Mouse (Mus musculus) stomach, postnatal 0 days (tissue): ENCODE results near the gene Chst15. TPM values are rescaled to one million over a fixed set of nuclear protein-coding genes. Genes with fewer than 3 reads are reported as not detected.

Source experiments
- ATAC-seq: fragments of 200-750 bp; cut with Nextera tagmentation; 2 replicates; pipeline ENCODE4 v1.8.0; 2017; ENCODE audit not compliant: low FRiP score, low TSS enrichment
- DNase-seq: peaks from one replicate; pipeline ENCODE4 v3.0.0-alpha.2; 2016; ENCODE audit warnings: low spot score
- H3K27ac ChIP-seq: fragments of 300-500 bp; sonication (generic); replicated peaks from 2 replicates; pipeline ENCODE4 v1.5.1; 2014; ENCODE audit warnings: mild to moderate bottlenecking, control low read depth
- H3K27me3 ChIP-seq: fragments of 300-500 bp; sonication (generic); 2 replicates; pipeline ENCODE4 v1.6.1; 2014; ENCODE audit warnings: low read length; ENCODE audit not compliant: control insufficient read depth, insufficient read depth
- H3K36me3 ChIP-seq: fragments of 300-500 bp; sonication (generic); 2 replicates; pipeline ENCODE4 v1.6.1; 2014; ENCODE audit warnings: low read length, mixed read lengths; ENCODE audit not compliant: control insufficient read depth, insufficient read depth
- H3K4me1 ChIP-seq: fragments of 300-500 bp; sonication (generic); replicated peaks from 2 replicates; pipeline ENCODE4 v1.6.1; 2014; ENCODE audit warnings: antibody characterized with exemption; ENCODE audit not compliant: control insufficient read depth, insufficient read depth
- H3K4me2 ChIP-seq: fragments of 300-500 bp; sonication (generic); replicated peaks from 2 replicates; pipeline ENCODE4 v1.6.1; 2014; ENCODE audit warnings: low read depth, mild to moderate bottlenecking, control low read depth, moderate library complexity
- H3K4me3 ChIP-seq: fragments of 300-500 bp; sonication (generic); 2 replicates; pipeline ENCODE4 v1.5.1; 2014; ENCODE audit warnings: low read depth, low read length, control low read depth
- H3K9ac ChIP-seq: fragments of 300-500 bp; sonication (generic); 2 replicates; pipeline ENCODE4 v1.6.1; 2014; ENCODE audit warnings: mild to moderate bottlenecking, low read length, control low read depth, mixed read lengths
- H3K9me3 ChIP-seq: fragments of 300-500 bp; sonication (generic); 2 replicates; pipeline ENCODE4 v1.6.1; 2016; ENCODE audit warnings: low read length; ENCODE audit not compliant: control insufficient read depth
- CTCF ChIP-seq: IDR thresholded peaks from 2 replicates; pipeline ENCODE4 v1.5.1; 2016; ENCODE audit warnings: antibody characterized with exemption, low read depth, mild to moderate bottlenecking, moderate library complexity
- EP300 ChIP-seq: optimal IDR thresholded peaks from 2 replicates; pipeline ENCODE3; 2016; ENCODE audit warnings: antibody characterized with exemption
- WGBS: fragments of 180-500 bp; shearing (Covaris S2); extraction: QIAGEN DNeasy Blood & Tissue Kit; methylation state at CpG from one replicate; pipeline ENCODE4 v1.1.7; 2014; 5-methylcytosine and 5-hydroxymethylcytosine counted together
- polyA plus RNA-seq: library from polyadenylated mRNA; unstranded; fragments of >200 nt; fragmentation: Nextera tagmentation; extraction: Ambion mirVana; gene quantifications from 2 replicates; pipeline ENCODE4 v1.2.1, GENCODE M21; 2015

Chst15 gene
- polyA plus RNA-seq, 1 experiment from 2014 or later = 11.5 TPM

DNA sequence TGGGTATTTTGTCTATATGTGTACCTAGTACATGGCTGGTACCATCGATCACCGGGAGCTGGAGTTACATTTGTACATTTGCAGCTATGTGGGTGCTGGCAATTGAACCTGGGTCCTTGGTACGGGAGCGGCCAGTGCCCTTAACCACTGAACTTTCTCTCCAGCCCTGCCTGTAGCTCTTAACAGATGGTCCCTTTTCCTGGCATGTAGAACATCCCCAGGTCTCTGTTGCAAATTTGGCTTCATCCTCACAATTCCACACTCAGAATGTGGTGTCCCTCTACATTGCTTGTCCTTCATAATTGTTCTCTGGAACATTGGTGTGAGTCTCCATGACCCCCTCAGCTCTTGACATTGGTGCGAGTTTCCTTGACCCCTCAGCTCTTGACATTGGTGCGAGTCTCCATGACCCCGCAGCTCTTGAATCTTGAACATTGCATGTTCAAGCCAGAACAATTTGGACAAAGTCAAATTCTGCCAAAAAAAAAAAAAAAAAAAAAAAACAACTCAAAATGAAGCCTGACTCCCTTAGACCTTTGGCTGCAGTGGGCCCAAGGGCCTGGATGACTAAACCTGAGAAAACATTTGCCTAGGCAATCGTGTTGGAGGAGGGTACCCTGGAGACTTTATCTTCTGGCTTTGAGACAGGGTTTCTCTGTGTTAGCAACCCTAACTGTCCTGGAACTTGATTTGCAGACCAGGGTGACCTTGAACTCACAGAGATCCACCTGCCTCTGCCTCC is 10.2 kb downstream of the Chst15 start:
- Histone ChIP-seq H3K4me1 (peaks cover 21% of the 10 kb centered on the region), H3K4me3 (no peak overlapping the region), H3K27me3 (no peaks in the 10 kb centered on the region), H3K4me2 (no peak overlapping the region), H3K36me3 (no peaks in the 10 kb centered on the region), H3K27ac (no peak overlapping the region), H3K9me3 (no peaks in the 10 kb centered on the region), H3K9ac (no peak overlapping the region)
- 91% methylated on average over 8 of the region's 8 CpGs for WGBS
- no peak for TF ChIP-seq EP300
- no peak for TF ChIP-seq CTCF
- DNase-seq = no peak
- no peak for ATAC-seq

- Histone ChIP-seq H3K4me3 (no peak overlapping the region), H3K4me1 (peaks cover 21% of the 10 kb centered on the region), H3K27me3 (no peaks in the 10 kb centered on the region), H3K9ac (no peak overlapping the region), H3K9me3 (no peaks in the 10 kb centered on the region), H3K36me3 (no peaks in the 10 kb centered on the region), H3K27ac (peak overlapping the region; percentile 25; the same call in 1 of the 2 replicates), H3K4me2 (no peak overlapping the region)
- DNase-seq (no peak), ATAC-seq (no peak)
- 67% methylated on average over 5 of the region's 5 CpGs for WGBS
- TF ChIP-seq CTCF = 0 out of 2 replicates have a peak, but pooled peaks have one; percentile 10
- no peak for TF ChIP-seq EP300
These were observed 11.3 kb downstream of the Chst15 start for GRCm38 (mm10) chr7:132305492-132306375.

DNA sequence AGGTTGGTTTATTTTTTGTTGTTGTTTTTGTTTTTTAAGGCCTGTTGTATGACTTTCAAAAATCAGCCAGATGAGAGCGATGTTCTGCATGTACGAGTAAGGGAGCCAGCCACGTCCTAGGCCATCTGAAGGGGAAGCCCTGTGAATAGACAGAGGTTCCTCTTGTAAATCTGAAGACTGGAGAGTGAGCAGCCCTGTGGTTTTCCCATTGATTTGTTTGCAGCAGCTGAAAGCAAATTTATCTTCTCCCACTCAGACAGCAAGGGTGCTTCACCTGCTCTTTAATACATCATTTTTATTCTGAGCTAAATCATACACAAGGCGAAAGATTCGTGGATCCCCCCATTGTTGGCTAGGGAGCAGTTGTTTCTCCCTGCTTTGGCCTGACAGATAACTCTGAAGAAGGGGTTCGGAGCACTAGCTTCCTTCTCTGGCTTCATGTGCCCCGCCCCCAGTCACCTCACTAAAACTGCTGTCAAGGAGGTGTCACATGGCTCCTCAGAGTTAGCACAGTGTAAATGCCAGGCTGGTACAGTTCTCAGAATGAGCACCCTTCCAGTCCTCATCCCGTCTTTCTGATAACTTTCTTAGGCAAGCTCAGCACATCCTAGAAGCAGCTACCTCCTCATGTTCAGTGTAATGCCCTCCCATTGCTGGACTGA is 12.5 kb downstream of the Chst15 start:
- H3K9me3 ChIP-seq = no peaks in the 10 kb centered on the region
- no peak for ATAC-seq
- H3K4me2 ChIP-seq = no peak overlapping the region
- no peak overlapping the region for H3K9ac ChIP-seq
- H3K36me3 ChIP-seq = no peaks in the 10 kb centered on the region
- TF ChIP-seq EP300 = no peak
- TF ChIP-seq CTCF = no peak
- H3K27me3 ChIP-seq = no peaks in the 10 kb centered on the region
- H3K27ac ChIP-seq = no peak overlapping the region
- no peak overlapping the region for H3K4me3 ChIP-seq
- 66% methylated on average over 8 of the region's 8 CpGs for WGBS
- peak; percentile 35 for DNase-seq
- H3K4me1 ChIP-seq = peaks cover 17% of the 10 kb centered on the region

GRCm38 (mm10) chr7:132303988-132304387 is 13.0 kb downstream of the Chst15 start:
- Histone ChIP-seq H3K27me3 (no peaks in the 10 kb centered on the region), H3K4me2 (no peak overlapping the region), H3K9ac (no peak overlapping the region), H3K27ac (no peak overlapping the region), H3K4me3 (no peak overlapping the region), H3K9me3 (no peaks in the 10 kb centered on the region), H3K36me3 (no peaks in the 10 kb centered on the region), H3K4me1 (peaks cover 14% of the 10 kb centered on the region)
- DNase-seq = no peak
- ATAC-seq = no peak
- TF ChIP-seq CTCF (no peak), EP300 (no peak)
- 57% methylated on average over 7 of the region's 7 CpGs for WGBS

DNA sequence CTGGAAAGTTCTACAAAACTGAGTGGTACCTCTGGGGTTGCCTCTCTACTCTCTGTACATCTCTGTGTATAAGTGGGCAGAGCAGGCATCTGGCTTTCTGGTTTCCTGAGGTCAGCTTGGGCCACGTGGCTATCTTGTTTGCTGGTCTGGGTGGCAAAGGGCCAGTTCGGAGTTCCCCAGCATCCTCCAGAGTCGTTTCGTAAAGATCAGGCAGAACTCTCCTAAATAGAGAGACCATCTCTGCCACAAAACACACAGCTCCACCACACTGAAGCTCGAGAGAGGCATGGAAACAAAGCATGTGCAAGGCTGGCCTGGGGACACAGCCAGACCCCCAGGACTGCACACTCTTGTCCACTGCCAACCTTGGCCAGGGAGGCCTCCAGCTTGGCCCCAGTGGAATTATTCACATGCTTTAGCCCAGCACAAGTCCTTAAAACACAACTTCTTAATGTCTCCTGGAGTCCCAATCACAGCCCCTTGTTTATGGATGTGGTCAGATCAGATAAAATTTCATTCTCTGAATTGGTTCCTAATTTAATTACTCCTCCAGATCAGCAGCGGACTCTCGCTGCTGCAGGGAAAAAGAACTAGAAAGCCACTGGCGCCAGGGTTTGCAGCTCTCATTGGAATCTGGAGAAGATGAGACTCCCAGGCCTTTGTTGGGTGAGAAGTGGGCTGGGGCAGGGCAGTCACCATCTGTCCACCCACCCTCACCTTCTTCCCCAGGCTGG is 14.4 kb downstream of the Chst15 start:
- peaks cover 10% of the 10 kb centered on the region for H3K4me1 ChIP-seq
- no peak overlapping the region for H3K27ac ChIP-seq
- no peak overlapping the region for H3K9ac ChIP-seq
- TF ChIP-seq CTCF (no peak), EP300 (no peak)
- 70% methylated on average over 8 of the region's 8 CpGs for WGBS
- no peaks in the 10 kb centered on the region for H3K36me3 ChIP-seq
- H3K27me3 ChIP-seq = no peaks in the 10 kb centered on the region
- ATAC-seq = no peak
- H3K4me3 ChIP-seq = no peak overlapping the region
- DNase-seq = no peak
- no peak overlapping the region for H3K4me2 ChIP-seq
- no peaks in the 10 kb centered on the region for H3K9me3 ChIP-seq
